Mouse (Mus musculus) T-cell, adult 2 months (primary cell): ENCODE measurements at regions not wholly inside any gene's neighbourhood (a gene's known extent, or its start where the extent isn't known, plus 50 kb on each side); places are given as distances from the start of the nearest gene placed in this dataset.
A peak's percentile ranks its signal among the peaks of the same experiment; 100 is the strongest.

Experiments
- DNase-seq: peaks from one replicate; pipeline ENCODE4 v3.0.0; 2022; ENCODE audit warnings: low spot score

DNA sequence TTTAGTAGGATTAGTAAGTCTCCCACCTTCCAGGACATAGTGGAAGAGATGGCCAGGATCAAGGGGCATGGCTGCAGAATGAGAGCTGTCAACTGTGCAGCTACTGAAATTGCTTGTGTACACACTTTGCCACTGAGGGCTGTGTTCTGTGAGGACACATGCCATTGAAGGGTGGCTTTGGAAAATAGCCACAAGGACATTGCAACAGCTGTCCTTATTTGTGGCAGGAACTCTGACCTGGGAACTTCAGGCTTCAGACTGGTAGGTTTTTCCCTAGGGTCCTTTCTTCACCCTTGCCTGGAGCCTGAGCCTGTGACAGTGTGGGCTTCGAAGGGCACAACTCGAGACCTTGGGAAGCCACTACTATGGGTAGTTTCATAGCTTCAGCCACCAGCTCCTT, 64.2 kb upstream of the Ywhaq start:
- no peak for DNase-seq

DNA sequence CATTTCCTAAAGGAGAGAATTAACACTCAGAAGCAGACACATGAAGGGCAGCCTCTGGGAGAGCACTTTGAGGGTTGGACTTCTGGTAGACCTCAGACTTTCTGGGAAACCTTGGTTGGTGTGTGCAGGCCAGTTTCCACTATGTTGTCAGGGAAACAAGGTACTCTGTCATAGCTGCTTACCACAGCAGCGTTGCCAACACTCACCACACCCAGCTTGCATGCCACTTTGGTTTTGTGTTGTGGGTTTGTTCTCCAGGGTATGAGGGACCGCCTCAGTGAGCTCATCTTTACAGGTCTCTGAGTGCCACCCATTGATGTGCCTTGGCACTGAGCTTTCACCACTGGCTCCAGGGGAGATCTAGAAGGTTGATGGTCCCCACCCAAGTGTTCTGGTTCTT, 62.8 kb upstream of the Ywhaq start:
- DNase-seq = peak; percentile 83

DNA sequence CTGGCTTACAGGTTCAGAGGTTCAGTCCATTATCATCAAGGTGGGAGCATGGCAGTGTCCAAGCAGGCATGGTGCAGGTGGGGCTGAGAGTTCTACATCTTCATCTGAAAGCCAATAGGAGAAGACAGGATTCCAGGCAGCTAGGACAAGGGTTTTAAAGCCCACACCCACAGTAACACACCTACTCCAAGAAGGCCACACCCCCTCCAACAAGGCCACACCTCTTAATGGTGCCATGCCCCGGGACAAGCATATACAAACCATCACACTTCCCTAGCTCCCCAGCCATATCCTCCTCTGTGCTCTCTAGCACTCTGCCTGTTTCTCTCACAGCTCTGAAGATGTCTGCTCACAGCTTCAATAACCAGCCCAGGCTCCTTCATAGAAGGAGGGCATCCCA, 61.8 kb upstream of the Ywhaq start:
- DNase-seq = no peak

DNA sequence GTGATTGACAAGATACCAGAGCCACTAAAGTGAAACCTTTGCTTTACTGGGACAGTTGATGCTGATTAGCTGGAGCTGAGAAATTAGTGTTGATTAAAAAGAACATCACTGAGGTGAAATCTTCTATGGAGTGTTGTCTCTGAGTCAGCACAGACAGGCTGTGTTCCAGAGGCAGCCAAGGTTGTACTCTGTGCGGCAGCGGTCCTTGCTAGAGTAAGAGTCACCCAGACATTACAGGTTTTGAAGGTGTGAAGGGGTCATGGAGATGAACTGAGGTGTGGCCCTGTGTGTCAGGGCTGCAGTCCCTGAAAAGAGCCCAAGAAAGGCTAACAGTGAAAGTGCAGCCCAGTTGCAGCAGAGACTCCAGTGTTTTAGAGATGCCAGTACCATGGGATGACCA, 59.1 kb upstream of the Ywhaq start:
- no peak for DNase-seq

DNA sequence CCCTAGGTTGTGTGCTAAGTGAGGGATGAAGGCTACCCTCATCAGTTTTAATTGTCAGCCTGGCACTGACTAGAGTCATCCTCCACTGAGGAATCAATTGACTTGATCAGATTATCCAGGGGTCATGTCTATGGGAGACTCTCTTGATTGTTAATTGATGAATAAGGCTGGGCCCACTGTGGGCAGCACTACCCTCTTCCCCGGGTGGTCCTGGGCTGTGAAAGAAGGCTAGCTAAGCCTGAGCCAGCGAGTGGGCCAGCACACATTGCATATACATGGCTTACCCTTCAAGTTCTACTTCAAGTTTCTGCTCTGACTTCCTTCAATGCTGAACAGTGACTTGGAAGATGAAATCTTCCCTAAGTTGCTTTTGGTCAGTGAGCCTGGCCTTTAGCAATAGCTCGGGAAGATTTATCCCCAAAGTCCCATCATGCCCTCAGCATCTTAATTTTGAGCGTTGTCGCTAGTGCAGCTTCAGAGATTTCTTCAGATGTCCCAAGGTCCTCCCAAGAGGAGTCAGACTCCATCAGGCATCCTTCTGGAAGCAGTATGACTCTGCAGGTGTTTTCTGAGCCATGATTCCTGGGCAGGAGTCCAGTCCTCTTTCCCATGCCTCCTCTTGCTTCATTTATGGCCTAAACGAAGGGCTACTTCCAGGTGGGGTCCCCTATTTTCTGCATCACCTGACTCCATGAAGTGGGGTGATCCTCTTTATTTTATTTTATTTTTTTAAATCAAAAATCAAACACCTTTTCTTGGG, 55.7 kb upstream of the Ywhaq start:
- DNase-seq = no peak

DNA sequence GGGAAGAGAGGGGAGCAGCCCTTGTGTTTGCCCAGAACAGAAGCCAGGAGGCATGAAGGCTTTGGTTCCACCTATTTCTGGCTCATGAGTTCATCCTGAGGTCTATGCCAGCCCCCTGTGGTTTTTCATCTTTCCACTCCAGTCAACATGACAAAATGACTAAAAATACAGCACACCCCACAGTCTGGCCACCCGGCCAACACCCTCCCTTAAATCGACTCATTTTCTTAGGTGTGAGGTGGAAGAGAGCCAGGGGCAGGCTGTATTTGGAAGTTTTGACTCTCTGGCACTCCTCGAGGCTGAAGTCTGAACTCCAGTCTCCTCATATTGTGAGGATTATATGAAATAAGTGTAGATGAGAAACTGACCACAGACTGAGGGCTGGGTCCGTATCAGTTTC, 55.0 kb upstream of the Ywhaq start:
- DNase-seq = peak; percentile 8

DNA sequence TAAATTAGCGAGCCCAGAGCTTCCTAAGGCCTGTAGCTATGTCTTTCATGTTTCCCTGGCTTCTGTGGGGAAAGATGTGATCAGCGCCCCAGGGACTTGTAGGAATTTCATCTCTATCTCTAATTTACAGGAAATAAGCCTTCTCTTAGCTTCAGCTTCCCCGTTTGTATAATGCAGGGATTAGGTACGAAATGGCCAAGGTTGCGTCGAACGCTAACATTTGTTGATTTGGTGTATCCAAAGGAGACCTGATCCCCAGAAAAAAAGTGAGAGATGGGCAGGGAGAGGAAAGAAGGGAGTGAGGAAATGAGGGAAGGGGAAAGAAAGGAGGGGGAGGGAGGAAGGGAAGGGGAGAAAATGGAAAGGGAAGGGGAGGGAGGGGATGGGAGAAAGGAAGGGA, 54.5 kb upstream of the Ywhaq start:
- DNase-seq = no peak

DNA sequence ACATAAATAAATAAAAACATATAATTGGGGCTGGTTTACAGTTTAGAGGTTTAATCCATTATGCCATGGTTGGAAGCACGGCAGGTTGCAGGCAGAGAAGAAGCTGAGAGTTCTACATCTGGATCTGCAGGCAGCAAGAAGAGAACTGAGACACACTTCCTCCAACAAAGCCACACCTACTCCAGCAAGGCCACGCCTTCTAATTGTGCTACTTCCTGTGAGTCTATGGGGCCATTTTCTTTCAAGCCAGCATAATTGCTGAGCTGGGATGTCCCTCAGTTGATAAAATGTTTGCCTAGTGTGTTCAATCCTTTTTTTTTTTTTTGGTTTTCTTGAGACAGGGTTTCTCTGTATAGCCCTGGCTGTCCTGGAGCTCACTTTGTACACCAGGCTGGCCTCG, 52.8 kb upstream of the Ywhaq start:
- DNase-seq = no peak
